Mouse (Mus musculus) midbrain, embryonic 14.5 days (tissue): ENCODE measurements at regions not wholly inside any gene's neighbourhood (a gene's known extent, or its start where the extent isn't known, plus 50 kb on each side); places are given as distances from the start of the nearest gene placed in this dataset.

Experiments used
- ATAC-seq: fragments of 200-750 bp; cut with Nextera tagmentation; 2 replicates; pipeline ENCODE4 v1.8.0; 2017; ENCODE audit warnings: moderate number of reproducible peaks, moderate library complexity; ENCODE audit not compliant: low FRiP score, low TSS enrichment
- DNase-seq: peaks from one replicate; pipeline ENCODE4 v3.0.0-alpha.2; 2015
- H3K27ac ChIP-seq: fragments of 300-500 bp; sonication (generic); replicated peaks from 2 replicates; pipeline ENCODE4 v1.5.1; 2014; ENCODE audit warnings: mild to moderate bottlenecking, low read depth, low read length, moderate library complexity
- H3K27me3 ChIP-seq: fragments of 300-500 bp; sonication (generic); 2 replicates; pipeline ENCODE4 v1.6.1; 2014; ENCODE audit warnings: low read length, control low read depth, mixed read lengths; ENCODE audit not compliant: control insufficient read depth, insufficient read depth
- H3K36me3 ChIP-seq: fragments of 300-500 bp; sonication (generic); 2 replicates; pipeline ENCODE4 v1.6.1; 2014; ENCODE audit warnings: low read length, control low read depth; ENCODE audit not compliant: control insufficient read depth, insufficient read depth
- H3K4me1 ChIP-seq: fragments of 300-500 bp; sonication (generic); 2 replicates; pipeline ENCODE4 v1.6.1; 2014; ENCODE audit warnings: mild to moderate bottlenecking, antibody characterized with exemption, low read length, control low read depth; ENCODE audit not compliant: control insufficient read depth, insufficient read depth
- H3K4me2 ChIP-seq: fragments of 300-500 bp; sonication (generic); 2 replicates; pipeline ENCODE4 v1.6.1; 2014; ENCODE audit warnings: mild to moderate bottlenecking, low read length, moderate library complexity
- H3K4me3 ChIP-seq: fragments of 300-500 bp; sonication (generic); replicated peaks from 2 replicates; pipeline ENCODE4 v1.5.1; 2014; ENCODE audit warnings: low read depth, low read length
- H3K9ac ChIP-seq: fragments of 300-500 bp; sonication (generic); replicated peaks from 2 replicates; pipeline ENCODE4 v1.6.1; 2014; ENCODE audit warnings: mild to moderate bottlenecking, low read length, moderate library complexity
- H3K9me3 ChIP-seq: fragments of 300-500 bp; sonication (generic); 2 replicates; pipeline ENCODE4 v1.6.1; 2016; ENCODE audit warnings: low read length, control low read depth, mixed read lengths; ENCODE audit not compliant: control insufficient read depth
- WGBS: fragments of 180-500 bp; shearing (Covaris S2); extraction: QIAGEN DNeasy Blood & Tissue Kit; methylation state at CpG from one replicate; pipeline ENCODE4 v1.1.7; 2014; 5-methylcytosine and 5-hydroxymethylcytosine counted together

DNA sequence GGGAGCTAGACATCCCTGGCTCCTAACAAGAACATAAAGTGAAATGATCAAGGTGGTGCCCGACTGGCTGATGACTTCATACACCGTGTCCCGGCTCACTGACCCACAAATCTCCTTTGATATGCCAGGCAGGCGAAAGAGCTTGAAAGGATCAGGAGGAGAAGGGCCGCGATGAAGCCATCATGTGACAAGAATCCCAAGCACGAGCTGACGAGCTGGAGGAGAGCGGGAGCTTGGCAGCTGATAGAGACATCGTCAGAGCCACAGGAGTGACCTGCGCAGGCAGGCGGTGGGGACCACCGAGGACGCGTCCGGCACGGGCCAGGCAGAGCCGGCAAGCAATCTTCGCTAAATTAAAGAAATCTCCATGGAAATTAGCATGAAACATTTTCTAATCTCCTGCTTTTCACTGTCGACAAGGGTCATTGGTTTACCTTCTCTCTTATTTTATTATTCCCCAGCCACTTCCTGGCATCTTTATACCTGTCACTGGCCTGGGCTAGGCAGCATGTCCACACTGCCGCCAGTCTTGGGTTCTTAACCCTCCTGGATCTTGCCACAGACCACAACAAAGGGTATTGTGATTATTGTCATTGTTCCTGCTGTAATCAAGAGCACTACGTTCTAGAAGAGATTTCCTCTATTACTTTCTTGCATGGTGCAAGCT is 596.1 kb downstream of the Nr2f2 start:
- H3K4me3 ChIP-seq, result peak overlapping the region; percentile 1; the same call in 1 of the 2 replicates
- H3K27ac ChIP-seq, result no peak overlapping the region
- peak; percentile 76; the same call in 1 of the 2 replicates for ATAC-seq
- H3K9ac ChIP-seq, result no peak overlapping the region; the same call in 1 of the 2 replicates
- H3K4me1 ChIP-seq, result peaks cover 8% of the 10 kb centered on the region; the same call in 1 of the 2 replicates
- H3K9me3 ChIP-seq, result no peaks in the 10 kb centered on the region
- no peaks in the 10 kb centered on the region for H3K36me3 ChIP-seq
- H3K27me3 ChIP-seq, result peaks cover 63% of the 10 kb centered on the region
- 3% methylated on average over 22 of the region's 22 CpGs for WGBS
- peak; percentile 72 for DNase-seq
- peak overlapping the region; percentile 40 for H3K4me2 ChIP-seq

- no peak for DNase-seq
- WGBS, result 74% methylated on average over 4 of the region's 4 CpGs
Observed at GRCm38 (mm10) chr7:69766451-69766850, 600.1 kb downstream of the Nr2f2 start.

GRCm38 (mm10) chr7:69740495-69740894 is 626.0 kb downstream of the Nr2f2 start:
- Histone ChIP-seq H3K9ac (no peak overlapping the region), H3K27me3 (no peaks in the 10 kb centered on the region), H3K4me2 (no peak overlapping the region), H3K9me3 (no peaks in the 10 kb centered on the region), H3K4me1 (no peaks in the 10 kb centered on the region), H3K4me3 (no peak overlapping the region), H3K36me3 (no peaks in the 10 kb centered on the region), H3K27ac (no peak overlapping the region)
- ATAC-seq (no peak), DNase-seq (no peak)
- WGBS, result 82% methylated on average over 6 of the region's 6 CpGs

More at GRCm38 (mm10) chr7:69766451-69766850, 600.1 kb downstream of the Nr2f2 start:
- H3K27ac ChIP-seq, result no peak overlapping the region
- no peaks in the 10 kb centered on the region for H3K9me3 ChIP-seq
- no peak overlapping the region for H3K4me2 ChIP-seq
- H3K4me3 ChIP-seq, result no peak overlapping the region
- no peak for ATAC-seq
- peaks cover 34% of the 10 kb centered on the region for H3K27me3 ChIP-seq
- peaks cover 8% of the 10 kb centered on the region; the same call in 1 of the 2 replicates for H3K4me1 ChIP-seq
- H3K36me3 ChIP-seq, result no peaks in the 10 kb centered on the region
- H3K9ac ChIP-seq, result no peak overlapping the region

- Histone ChIP-seq H3K4me2 (no peak overlapping the region), H3K27ac (no peak overlapping the region), H3K4me1 (no peaks in the 10 kb centered on the region), H3K9ac (no peak overlapping the region), H3K4me3 (no peak overlapping the region), H3K9me3 (no peaks in the 10 kb centered on the region), H3K27me3 (no peaks in the 10 kb centered on the region), H3K36me3 (no peaks in the 10 kb centered on the region)
- ATAC-seq (no peak), DNase-seq (no peak)
- 89% methylated on average over 7 of the region's 7 CpGs for WGBS
Observed at GRCm38 (mm10) chr7:69738998-69739397, 627.5 kb downstream of the Nr2f2 start.

- WGBS, result 90% methylated on average over 5 of the region's 5 CpGs
- Histone ChIP-seq H3K36me3 (no peaks in the 10 kb centered on the region), H3K27me3 (no peaks in the 10 kb centered on the region), H3K4me3 (no peak overlapping the region), H3K9me3 (no peaks in the 10 kb centered on the region), H3K27ac (no peak overlapping the region), H3K9ac (no peak overlapping the region), H3K4me2 (no peak overlapping the region), H3K4me1 (no peaks in the 10 kb centered on the region)
- ATAC-seq (no peak), DNase-seq (no peak)
Observed at GRCm38 (mm10) chr7:69715081-69715480, 651.5 kb downstream of the Nr2f2 start.

DNA sequence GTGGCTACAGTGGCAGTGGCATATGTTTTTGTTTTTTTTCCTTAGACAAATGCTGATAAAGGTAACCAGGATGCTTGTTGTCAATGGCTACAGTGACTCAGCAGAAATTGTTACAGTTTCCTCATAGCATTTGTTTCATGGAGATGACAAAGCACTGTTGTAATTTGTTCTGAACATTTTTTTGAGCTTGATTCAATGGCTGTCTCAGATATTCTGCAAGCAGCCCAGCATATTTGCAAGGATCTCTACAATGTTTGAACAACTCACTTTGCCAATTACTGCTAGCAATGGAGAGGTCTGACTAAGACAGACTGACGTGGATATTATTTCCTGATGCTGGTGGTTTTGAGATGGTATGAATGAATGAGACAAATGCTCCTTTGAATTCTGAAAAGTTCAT is 696.3 kb downstream of the Nr2f2 start:
- no peaks in the 10 kb centered on the region for H3K4me1 ChIP-seq
- ATAC-seq (no peak), DNase-seq (no peak)
- no peak overlapping the region for H3K4me3 ChIP-seq
- H3K9ac ChIP-seq, result no peak overlapping the region
- H3K36me3 ChIP-seq, result no peaks in the 10 kb centered on the region
- no peaks in the 10 kb centered on the region for H3K9me3 ChIP-seq
- H3K4me2 ChIP-seq, result no peak overlapping the region
- WGBS, result 84% methylated on average over 1 of the region's 1 CpGs
- H3K27ac ChIP-seq, result no peak overlapping the region
- no peaks in the 10 kb centered on the region for H3K27me3 ChIP-seq

GRCm38 (mm10) chr7:69655583-69655982 is 711.0 kb downstream of the Nr2f2 start:
- Histone ChIP-seq H3K4me1 (no peaks in the 10 kb centered on the region), H3K27me3 (no peaks in the 10 kb centered on the region), H3K4me2 (no peak overlapping the region), H3K36me3 (no peaks in the 10 kb centered on the region), H3K9ac (no peak overlapping the region), H3K4me3 (no peak overlapping the region), H3K9me3 (no peaks in the 10 kb centered on the region), H3K27ac (no peak overlapping the region)
- 12% methylated on average over 9 of the region's 9 CpGs for WGBS
- DNase-seq (peak; percentile 43), ATAC-seq (no peak)

GRCm38 (mm10) chr7:69645449-69645848 is 721.1 kb downstream of the Nr2f2 start:
- no peak overlapping the region for H3K27ac ChIP-seq
- no peak overlapping the region for H3K4me2 ChIP-seq
- no peaks in the 10 kb centered on the region for H3K27me3 ChIP-seq
- DNase-seq (no peak), ATAC-seq (no peak)
- no peaks in the 10 kb centered on the region for H3K9me3 ChIP-seq
- H3K4me3 ChIP-seq, result no peak overlapping the region
- 11% methylated on average over 6 of the region's 6 CpGs for WGBS
- H3K9ac ChIP-seq, result no peak overlapping the region
- H3K4me1 ChIP-seq, result peaks cover 12% of the 10 kb centered on the region
- H3K36me3 ChIP-seq, result no peaks in the 10 kb centered on the region

- DNase-seq, result peak; percentile 41
- peaks cover 12% of the 10 kb centered on the region for H3K4me1 ChIP-seq
- 39% methylated on average over 9 of the region's 9 CpGs for WGBS
- no peaks in the 10 kb centered on the region for H3K9me3 ChIP-seq
- no peak overlapping the region for H3K4me2 ChIP-seq
- H3K27ac ChIP-seq, result no peak overlapping the region
- no peak overlapping the region for H3K4me3 ChIP-seq
- ATAC-seq, result no peak
- no peaks in the 10 kb centered on the region for H3K36me3 ChIP-seq
- H3K9ac ChIP-seq, result no peak overlapping the region
- no peaks in the 10 kb centered on the region for H3K27me3 ChIP-seq
Observed at GRCm38 (mm10) chr7:69641652-69642051, 724.9 kb downstream of the Nr2f2 start.
